Mouse (Mus musculus) embryonic facial prominence, embryonic 11.5 days (tissue): ENCODE results near the gene Zbtb8b. TPM values are rescaled to one million over a fixed set of nuclear protein-coding genes. Genes with fewer than 3 reads are reported as not detected.

Experiments used
- ATAC-seq: fragments of 200-750 bp; cut with Nextera tagmentation; replicated peaks from 2 replicates; pipeline ENCODE4 v1.8.0; 2017; ENCODE audit warnings: low read depth; ENCODE audit not compliant: insufficient number of reproducible peaks, low FRiP score, low TSS enrichment
- DNase-seq: peaks from one replicate; pipeline ENCODE4 v3.0.0-alpha.2; 2015; ENCODE audit warnings: low spot score
- H3K27ac ChIP-seq: fragments of 300-500 bp; sonication (generic); replicated peaks from 2 replicates; pipeline ENCODE4 v1.5.1; 2014; ENCODE audit warnings: mild to moderate bottlenecking, low read depth, low read length, control low read depth
- H3K27me3 ChIP-seq: fragments of 300-500 bp; sonication (generic); 2 replicates; pipeline ENCODE4 v1.6.1; 2014; ENCODE audit warnings: mild to moderate bottlenecking, low read length, moderate library complexity, mixed read lengths; ENCODE audit not compliant: control insufficient read depth, insufficient read depth
- H3K36me3 ChIP-seq: fragments of 300-500 bp; sonication (generic); replicated peaks from 2 replicates; pipeline ENCODE4 v1.6.1; 2014; ENCODE audit warnings: low read depth, mild to moderate bottlenecking, low read length, moderate library complexity, mixed read lengths; ENCODE audit not compliant: control insufficient read depth, insufficient read depth
- H3K4me1 ChIP-seq: fragments of 300-500 bp; sonication (generic); 2 replicates; pipeline ENCODE4 v1.6.1; 2014; ENCODE audit warnings: low read length, mixed read lengths; ENCODE audit not compliant: control insufficient read depth, insufficient read depth
- H3K4me2 ChIP-seq: fragments of 300-500 bp; sonication (generic); 2 replicates; pipeline ENCODE4 v1.6.1; 2014; ENCODE audit warnings: low read depth, mild to moderate bottlenecking, control low read depth, low read length, moderate library complexity
- H3K4me3 ChIP-seq: fragments of 300-500 bp; sonication (generic); 2 replicates; pipeline ENCODE4 v1.5.1; 2014; ENCODE audit warnings: low read depth, low read length, control low read depth
- H3K9ac ChIP-seq: fragments of 300-500 bp; sonication (generic); replicated peaks from 2 replicates; pipeline ENCODE4 v1.6.1; 2014; ENCODE audit warnings: mild to moderate bottlenecking, control low read depth, low read length
- H3K9me3 ChIP-seq: fragments of 300-500 bp; sonication (generic); replicated peaks from 2 replicates; pipeline ENCODE4 v1.6.1; 2016; ENCODE audit warnings: mild to moderate bottlenecking, low read length, inconsistent platforms, mixed read lengths; ENCODE audit not compliant: control insufficient read depth
- WGBS: fragments of 180-500 bp; shearing (Covaris S2); extraction: QIAGEN DNeasy Blood & Tissue Kit; methylation state at CpG from one replicate; pipeline ENCODE4 v1.1.7; 2014; 5-methylcytosine and 5-hydroxymethylcytosine counted together
- polyA plus RNA-seq: library from polyadenylated mRNA; unstranded; fragments of >200 nt; fragmentation: Nextera tagmentation; extraction: Ambion mirVana; gene quantifications from 2 replicates; pipeline ENCODE4 v1.2.1, GENCODE M21; 2014

Zbtb8b gene
- polyA plus RNA-seq, 1 experiment from 2014 or later = 2.4 TPM

GRCm38 (mm10) chr4:129386989-129387388, 53.7 kb downstream of the Zbtb8b start:
- Histone ChIP-seq H3K9ac (no peak overlapping the region), H3K36me3 (no peaks in the 10 kb centered on the region), H3K4me3 (no peak overlapping the region), H3K27ac (no peak overlapping the region), H3K4me1 (no peaks in the 10 kb centered on the region), H3K4me2 (no peak overlapping the region), H3K9me3 (no peaks in the 10 kb centered on the region), H3K27me3 (no peaks in the 10 kb centered on the region)
- ATAC-seq (no peak), DNase-seq (no peak)
- WGBS = 58% methylated on average over 1 of the region's 2 CpGs

- WGBS = 83% methylated on average over 8 of the region's 8 CpGs
- H3K9me3 ChIP-seq = no peaks in the 10 kb centered on the region
- H3K27ac ChIP-seq = no peak overlapping the region
These were observed 54.2 kb downstream of the Zbtb8b start for GRCm38 (mm10) chr4:129386269-129386946.

GRCm38 (mm10) chr4:129385685-129386084, 55.0 kb downstream of the Zbtb8b start:
- ATAC-seq = no peak
- Histone ChIP-seq H3K27ac (no peak overlapping the region), H3K4me2 (no peak overlapping the region), H3K4me3 (no peak overlapping the region), H3K9ac (no peak overlapping the region), H3K36me3 (no peaks in the 10 kb centered on the region), H3K27me3 (no peaks in the 10 kb centered on the region), H3K9me3 (no peaks in the 10 kb centered on the region), H3K4me1 (no peaks in the 10 kb centered on the region)
- WGBS = 89% methylated on average over 11 of the region's 11 CpGs
- DNase-seq = no peak

More at GRCm38 (mm10) chr4:129386269-129386946, 54.2 kb downstream of the Zbtb8b start:
- Histone ChIP-seq H3K4me2 (no peak overlapping the region), H3K9ac (no peak overlapping the region), H3K4me1 (no peaks in the 10 kb centered on the region), H3K36me3 (no peaks in the 10 kb centered on the region), H3K4me3 (no peak overlapping the region), H3K27me3 (no peaks in the 10 kb centered on the region)
- no peak for DNase-seq
- ATAC-seq = no peak

- Histone ChIP-seq H3K9me3 (no peaks in the 10 kb centered on the region), H3K27me3 (no peaks in the 10 kb centered on the region), H3K9ac (no peak overlapping the region), H3K27ac (no peak overlapping the region), H3K4me1 (no peaks in the 10 kb centered on the region), H3K4me3 (no peak overlapping the region), H3K4me2 (no peak overlapping the region), H3K36me3 (no peaks in the 10 kb centered on the region)
- DNase-seq (no peak), ATAC-seq (no peak)
- WGBS = 35% methylated on average over 6 of the region's 6 CpGs
These were observed 56.2 kb downstream of the Zbtb8b start for GRCm38 (mm10) chr4:129384440-129384839.

GRCm38 (mm10) chr4:129383586-129383985, 57.1 kb downstream of the Zbtb8b start:
- no peaks in the 10 kb centered on the region for H3K4me1 ChIP-seq
- ATAC-seq (no peak), DNase-seq (no peak)
- H3K36me3 ChIP-seq = no peaks in the 10 kb centered on the region
- WGBS = 93% methylated on average over 3 of the region's 3 CpGs
- H3K9ac ChIP-seq = no peak overlapping the region
- no peak overlapping the region for H3K27ac ChIP-seq
- H3K4me2 ChIP-seq = no peak overlapping the region
- peaks cover 4% of the 10 kb centered on the region for H3K27me3 ChIP-seq
- H3K4me3 ChIP-seq = no peak overlapping the region
- no peaks in the 10 kb centered on the region for H3K9me3 ChIP-seq

- no peak overlapping the region for H3K9ac ChIP-seq
- DNase-seq = no peak
- H3K27ac ChIP-seq = no peak overlapping the region
- no peaks in the 10 kb centered on the region for H3K4me1 ChIP-seq
- no peak for ATAC-seq
- H3K36me3 ChIP-seq = no peaks in the 10 kb centered on the region
- WGBS = 84% methylated on average over 2 of the region's 2 CpGs
- H3K4me3 ChIP-seq = no peak overlapping the region
- H3K9me3 ChIP-seq = no peaks in the 10 kb centered on the region
- no peak overlapping the region for H3K4me2 ChIP-seq
- peaks cover 4% of the 10 kb centered on the region for H3K27me3 ChIP-seq
These were observed 58.2 kb downstream of the Zbtb8b start for GRCm38 (mm10) chr4:129382488-129382887.

- no peak overlapping the region for H3K27ac ChIP-seq
- no peaks in the 10 kb centered on the region for H3K4me1 ChIP-seq
- no peaks in the 10 kb centered on the region for H3K36me3 ChIP-seq
- H3K4me3 ChIP-seq = no peak overlapping the region
- no peak overlapping the region for H3K9ac ChIP-seq
- 94% methylated on average over 9 of the region's 9 CpGs for WGBS
- peaks cover 4% of the 10 kb centered on the region for H3K27me3 ChIP-seq
- ATAC-seq (no peak), DNase-seq (no peak)
- no peak overlapping the region for H3K4me2 ChIP-seq
- no peaks in the 10 kb centered on the region for H3K9me3 ChIP-seq
These were observed 58.6 kb downstream of the Zbtb8b start for GRCm38 (mm10) chr4:129382029-129382428.

- Histone ChIP-seq H3K4me1 (no peaks in the 10 kb centered on the region), H3K9me3 (no peaks in the 10 kb centered on the region), H3K4me2 (no peak overlapping the region), H3K4me3 (no peak overlapping the region), H3K9ac (no peak overlapping the region), H3K36me3 (no peaks in the 10 kb centered on the region), H3K27me3 (peaks cover 10% of the 10 kb centered on the region), H3K27ac (no peak overlapping the region)
- 80% methylated on average over 8 of the region's 8 CpGs for WGBS
- no peak for ATAC-seq
- DNase-seq = no peak
These were observed 59.5 kb downstream of the Zbtb8b start for GRCm38 (mm10) chr4:129381148-129381547.
